Mouse (Mus musculus): ENCODE measurements at regions not wholly inside any gene's neighbourhood (a gene's known extent, or its start where the extent isn't known, plus 50 kb on each side); places are given as distances from the start of the nearest gene placed in this dataset.

GRCm38 (mm10) chr9:101401416-101401815 lies 149.8 kb upstream of the Ppp2r3a start:
- TF ChIP-seq CTCF (IDR thresholded peaks at IDR 0.05; ENCODE audit: borderline replicate concordance, insufficient read depth, low read depth, low read length) = no peak
- TF ChIP-seq POLR2A (IDR thresholded peaks at IDR 0.05; ENCODE audit: borderline replicate concordance, insufficient read depth, low read length) = no peak

Measured in cerebellum, adult 2 months (tissue).